Mouse (Mus musculus) embryonic fibroblast, embryonic 13.5 days (primary cell): Measurements from ENCODE around the gene Ints13.

Source experiments
- CTCF ChIP-seq: IDR thresholded peaks from 2 replicates; pipeline ENCODE4 v1.5.1; 2011; ENCODE audit warnings: mild to moderate bottlenecking, control low read depth, low read length, moderate library complexity, borderline replicate concordance; ENCODE audit not compliant: insufficient read depth
- POLR2A ChIP-seq: IDR thresholded peaks from 2 replicates; pipeline ENCODE4 v1.6.1; 2011; ENCODE audit warnings: low read depth, mild to moderate bottlenecking, control low read depth, low read length, moderate library complexity

- no peak for TF ChIP-seq CTCF
- no peak for TF ChIP-seq POLR2A
Measured at GRCm38 (mm10) chr6:146514531-146514948, 63.1 kb downstream of the Ints13 start.
